Mouse (Mus musculus): Measurements from ENCODE around the gene Myh13.

GRCm38 (mm10) chr11:67321358-67321757 lies at the start of gene Myh13:
- no peak for TF ChIP-seq CTCF (conservative IDR thresholded peaks at IDR 0.05; ENCODE audit: insufficient read depth, insufficient read length, low read depth, low read length)
- TF ChIP-seq POLR2A (IDR thresholded peaks at IDR 0.05; ENCODE audit: low read depth, low read length): no peak

Data from kidney, adult 2 months (tissue).